Mouse (Mus musculus) embryonic facial prominence, embryonic 13.5 days (tissue): ENCODE results near the gene Ppp1r12a. TPM values are rescaled to one million over a fixed set of nuclear protein-coding genes. Genes with fewer than 3 reads are reported as not detected.
A peak's percentile ranks its signal among the peaks of the same experiment; 100 is the strongest.

ENCODE experiments used
- ATAC-seq: fragments of 200-750 bp; cut with Nextera tagmentation; 2 replicates; pipeline ENCODE4 v1.8.0; 2017; ENCODE audit warnings: low read depth; ENCODE audit not compliant: insufficient number of reproducible peaks, insufficient read depth, low FRiP score, low TSS enrichment
- H3K27ac ChIP-seq: fragments of 300-500 bp; sonication (generic); 2 replicates; pipeline ENCODE4 v1.5.1; 2015; ENCODE audit warnings: moderate library complexity, mild to moderate bottlenecking, inconsistent platforms
- H3K27me3 ChIP-seq: fragments of 300-500 bp; sonication (generic); 2 replicates; pipeline ENCODE4 v1.6.1; 2015; ENCODE audit warnings: mild to moderate bottlenecking, inconsistent platforms
- H3K36me3 ChIP-seq: fragments of 300-500 bp; sonication (generic); 2 replicates; pipeline ENCODE4 v1.6.1; 2015; ENCODE audit warnings: mild to moderate bottlenecking, inconsistent platforms
- H3K4me1 ChIP-seq: fragments of 300-500 bp; sonication (generic); 2 replicates; pipeline ENCODE4 v1.6.1; 2015; ENCODE audit warnings: inconsistent platforms
- H3K4me2 ChIP-seq: fragments of 300-500 bp; sonication (generic); 2 replicates; pipeline ENCODE4 v1.6.1; 2015; ENCODE audit warnings: moderate library complexity, mild to moderate bottlenecking, inconsistent platforms
- H3K4me3 ChIP-seq: fragments of 300-500 bp; sonication (generic); 2 replicates; pipeline ENCODE4 v1.5.1; 2015; ENCODE audit warnings: mild to moderate bottlenecking, inconsistent platforms
- H3K9ac ChIP-seq: fragments of 300-500 bp; sonication (generic); 2 replicates; pipeline ENCODE4 v1.6.1; 2015; ENCODE audit warnings: mild to moderate bottlenecking, inconsistent platforms
- H3K9me3 ChIP-seq: fragments of 300-500 bp; sonication (generic); 2 replicates; pipeline ENCODE4 v1.6.1; 2016; ENCODE audit warnings: inconsistent platforms
- WGBS: fragments of 180-500 bp; shearing (Covaris S2); methylation state at CpG from one replicate; pipeline ENCODE4 v1.1.7; 2015; ENCODE audit warnings: mixed read lengths; 5-methylcytosine and 5-hydroxymethylcytosine counted together
- polyA plus RNA-seq: library from polyadenylated mRNA; unstranded; fragments of >200 nt; fragmentation: Nextera tagmentation; extraction: Ambion mirVana; gene quantifications from 2 replicates; pipeline ENCODE4 v1.2.1, GENCODE M21; 2015

Ppp1r12a gene
- polyA plus RNA-seq, 1 experiment from 2014 or later, result 86.3 TPM

DNA sequence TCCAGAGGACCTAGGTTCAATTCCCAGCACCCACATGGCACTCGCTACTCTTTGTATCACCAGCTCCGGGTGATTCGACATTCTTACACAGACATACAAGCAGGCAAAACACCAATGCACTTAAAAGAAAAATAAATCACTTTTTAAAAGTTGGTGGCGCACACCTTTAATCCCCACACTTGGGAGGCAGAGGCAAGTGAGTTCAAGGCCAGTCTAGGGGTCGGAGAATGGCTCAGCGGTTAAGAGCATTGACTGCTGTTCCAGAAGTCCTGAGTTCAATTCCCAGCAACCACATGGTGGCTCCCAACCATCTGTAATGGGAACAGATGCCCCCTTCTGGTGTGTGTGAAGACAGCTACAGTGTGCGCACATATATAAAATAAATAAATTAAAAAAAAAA lies 153.2 kb downstream of the Ppp1r12a start:
- Histone ChIP-seq H3K9me3 (no peaks in the 10 kb centered on the region), H3K4me2 (no peak overlapping the region), H3K36me3 (no peaks in the 10 kb centered on the region), H3K9ac (no peak overlapping the region), H3K27ac (no peak overlapping the region), H3K4me1 (peaks cover 6% of the 10 kb centered on the region; the same call in 1 of the 2 replicates), H3K4me3 (no peak overlapping the region), H3K27me3 (no peaks in the 10 kb centered on the region)
- WGBS, result 96% methylated on average over 7 of the region's 7 CpGs
- no peak for ATAC-seq

DNA sequence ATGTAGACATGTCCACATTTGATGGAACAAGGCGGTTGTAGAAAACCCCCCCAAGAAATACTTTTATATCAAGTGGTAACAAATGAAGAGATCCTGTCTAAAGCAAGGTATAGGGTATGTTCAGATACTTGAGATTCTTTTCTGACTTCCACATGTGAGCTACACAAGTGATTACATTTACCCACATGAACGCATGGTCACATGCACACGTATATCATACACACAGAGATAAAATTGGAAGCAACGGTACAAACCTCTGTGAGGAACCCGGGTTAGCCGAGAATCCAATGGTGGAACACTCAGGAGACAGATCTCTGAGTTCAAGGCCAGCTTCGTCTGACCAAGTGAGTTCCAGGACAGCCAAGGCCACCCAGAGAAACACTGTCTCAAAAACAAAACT lies 166.4 kb downstream of the Ppp1r12a start:
- Histone ChIP-seq H3K9ac (no peak overlapping the region), H3K9me3 (no peaks in the 10 kb centered on the region), H3K4me3 (no peak overlapping the region), H3K27ac (no peak overlapping the region), H3K27me3 (peaks cover 22% of the 10 kb centered on the region), H3K4me1 (no peaks in the 10 kb centered on the region; the same call in 1 of the 2 replicates), H3K4me2 (no peak overlapping the region), H3K36me3 (no peaks in the 10 kb centered on the region)
- 89% methylated on average over 7 of the region's 7 CpGs for WGBS
- ATAC-seq, result no peak

DNA sequence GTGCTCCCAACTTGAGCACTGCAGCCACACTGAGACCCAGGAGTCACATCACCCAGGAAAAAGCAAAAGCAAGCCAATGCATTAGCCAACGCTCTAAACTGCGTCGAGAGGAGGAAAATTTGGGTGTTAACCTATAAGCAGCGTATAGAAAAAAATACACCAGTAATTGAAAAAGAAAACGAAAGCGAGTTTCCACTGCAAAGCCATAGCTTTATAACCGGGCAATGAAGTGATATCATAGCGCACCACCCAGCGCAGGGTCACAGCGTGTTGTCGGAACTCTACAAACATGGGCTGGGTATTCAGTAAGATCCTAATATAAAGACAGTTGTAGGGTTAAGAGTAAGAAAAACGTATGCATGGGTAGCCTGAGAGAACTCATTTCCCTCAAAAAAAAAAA lies 167.0 kb downstream of the Ppp1r12a start:
- no peak overlapping the region for H3K4me2 ChIP-seq
- H3K36me3 ChIP-seq, result no peaks in the 10 kb centered on the region
- H3K27ac ChIP-seq, result no peak overlapping the region
- peaks cover 3% of the 10 kb centered on the region; the same call in 1 of the 2 replicates for H3K4me1 ChIP-seq
- H3K9me3 ChIP-seq, result no peaks in the 10 kb centered on the region
- H3K4me3 ChIP-seq, result no peak overlapping the region
- ATAC-seq, result no peak
- H3K9ac ChIP-seq, result no peak overlapping the region
- H3K27me3 ChIP-seq, result peaks cover 22% of the 10 kb centered on the region
- 87% methylated on average over 12 of the region's 12 CpGs for WGBS

DNA sequence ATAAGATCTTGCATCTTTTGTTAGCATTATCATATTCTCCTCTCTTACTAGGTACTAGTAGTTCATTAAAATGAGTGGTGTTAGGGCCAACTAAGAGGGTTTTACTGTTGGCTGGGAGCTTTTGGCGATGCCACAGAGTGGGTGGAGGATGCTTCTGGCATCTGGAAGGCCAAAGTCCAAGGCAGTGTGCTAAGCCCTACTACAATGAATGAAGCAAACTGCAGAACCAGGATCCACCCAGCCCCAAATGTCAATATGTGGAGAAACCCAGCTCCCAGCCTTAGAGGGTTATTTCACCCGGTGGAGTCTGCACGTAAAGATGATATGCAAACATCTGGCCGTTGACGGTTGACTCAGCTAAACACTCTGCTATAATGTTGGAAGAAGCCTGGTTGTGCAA lies 167.8 kb downstream of the Ppp1r12a start:
- H3K27ac ChIP-seq, result no peak overlapping the region
- peaks cover 24% of the 10 kb centered on the region for H3K27me3 ChIP-seq
- no peaks in the 10 kb centered on the region for H3K36me3 ChIP-seq
- ATAC-seq, result no peak
- H3K4me2 ChIP-seq, result no peak overlapping the region
- no peaks in the 10 kb centered on the region for H3K9me3 ChIP-seq
- H3K4me1 ChIP-seq, result peaks cover 3% of the 10 kb centered on the region; the same call in 1 of the 2 replicates
- H3K4me3 ChIP-seq, result no peak overlapping the region
- 80% methylated on average over 5 of the region's 5 CpGs for WGBS
- no peak overlapping the region for H3K9ac ChIP-seq

DNA sequence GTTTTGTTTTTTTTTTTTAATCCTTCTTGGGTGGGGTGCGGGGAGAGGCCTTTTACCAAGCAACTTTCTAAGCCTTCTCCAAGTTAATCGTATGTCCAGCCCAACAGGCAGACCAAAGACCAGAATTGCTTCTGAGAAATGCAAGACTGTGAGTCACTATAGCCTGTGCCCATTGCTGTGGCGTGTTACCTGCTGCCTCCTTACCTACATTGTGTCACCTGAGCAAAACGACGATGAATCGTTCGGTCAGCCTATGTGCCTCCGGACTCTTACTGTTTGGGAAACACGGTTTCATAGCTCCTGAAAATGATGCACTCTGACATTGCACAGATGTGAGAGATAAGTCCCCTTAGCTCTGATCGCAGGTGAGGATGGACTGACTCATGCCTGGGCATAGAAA lies 169.0 kb downstream of the Ppp1r12a start:
- Histone ChIP-seq H3K36me3 (no peaks in the 10 kb centered on the region), H3K4me3 (peak overlapping the region; percentile 79), H3K4me2 (peak overlapping the region; percentile 92), H3K9ac (no peak overlapping the region), H3K4me1 (peaks cover 3% of the 10 kb centered on the region; the same call in 1 of the 2 replicates), H3K9me3 (no peaks in the 10 kb centered on the region), H3K27me3 (peaks cover 24% of the 10 kb centered on the region), H3K27ac (no peak overlapping the region)
- 5% methylated on average over 10 of the region's 10 CpGs for WGBS
- no peak for ATAC-seq

DNA sequence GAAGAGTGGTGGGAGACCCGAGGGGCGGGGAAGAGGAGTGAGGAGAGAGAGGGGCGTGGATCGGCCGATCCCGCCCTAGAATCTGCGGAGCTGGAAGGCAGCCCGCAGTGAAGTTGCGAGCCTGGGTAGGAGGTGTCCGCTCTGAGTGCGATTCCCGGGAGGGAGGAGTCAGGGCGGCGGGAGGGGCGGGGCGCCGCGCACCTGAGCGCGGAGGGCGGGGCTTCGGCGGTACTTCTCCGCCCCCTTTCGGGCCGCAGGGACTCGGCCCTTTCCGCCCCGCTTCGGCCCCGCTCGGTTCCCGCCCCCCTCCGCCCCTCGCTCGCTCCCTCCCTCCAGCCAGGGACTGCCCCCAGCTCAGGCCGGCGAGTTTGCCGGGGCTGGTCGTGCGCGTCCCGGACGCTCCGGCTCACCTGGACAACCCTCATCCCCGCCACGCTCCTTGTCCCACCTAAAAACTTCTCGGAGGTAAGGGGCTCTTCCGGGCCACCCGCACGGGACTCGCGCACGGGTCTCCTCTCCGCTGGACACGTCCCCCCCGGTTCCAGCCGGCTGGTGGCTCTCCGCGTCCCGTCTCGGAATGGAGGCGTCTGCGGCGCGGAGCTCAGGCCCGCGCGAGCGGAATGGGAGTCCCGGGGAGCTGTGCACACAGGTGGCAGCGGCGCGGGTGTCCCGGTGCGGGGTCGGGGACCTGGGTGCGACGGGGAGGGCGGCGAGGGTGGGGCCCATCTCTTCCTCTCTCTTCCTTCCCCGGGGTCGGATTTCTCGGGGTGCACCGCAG lies 170.0 kb downstream of the Ppp1r12a start, which contains the start of gene Pawr:
Gene Pawr, plus strand, starts transcription at position 338 of the 778 bp plus-strand sequence.
- under 1% methylated on average over 78 of the region's 85 CpGs for WGBS
- H3K27me3 ChIP-seq, result peaks cover 24% of the 10 kb centered on the region
- H3K4me1 ChIP-seq, result peaks cover 3% of the 10 kb centered on the region; the same call in 1 of the 2 replicates
- H3K36me3 ChIP-seq, result no peaks in the 10 kb centered on the region
- ATAC-seq, result peak; percentile 86
- H3K4me3 ChIP-seq, result peak within 1 kb of the TSS; percentile 79
- H3K9me3 ChIP-seq, result no peaks in the 10 kb centered on the region
- H3K27ac ChIP-seq, result peak within 1 kb of the TSS; percentile 79
- peak within 1 kb of the TSS; percentile 80 for H3K9ac ChIP-seq
- peak within 1 kb of the TSS; percentile 92 for H3K4me2 ChIP-seq

DNA sequence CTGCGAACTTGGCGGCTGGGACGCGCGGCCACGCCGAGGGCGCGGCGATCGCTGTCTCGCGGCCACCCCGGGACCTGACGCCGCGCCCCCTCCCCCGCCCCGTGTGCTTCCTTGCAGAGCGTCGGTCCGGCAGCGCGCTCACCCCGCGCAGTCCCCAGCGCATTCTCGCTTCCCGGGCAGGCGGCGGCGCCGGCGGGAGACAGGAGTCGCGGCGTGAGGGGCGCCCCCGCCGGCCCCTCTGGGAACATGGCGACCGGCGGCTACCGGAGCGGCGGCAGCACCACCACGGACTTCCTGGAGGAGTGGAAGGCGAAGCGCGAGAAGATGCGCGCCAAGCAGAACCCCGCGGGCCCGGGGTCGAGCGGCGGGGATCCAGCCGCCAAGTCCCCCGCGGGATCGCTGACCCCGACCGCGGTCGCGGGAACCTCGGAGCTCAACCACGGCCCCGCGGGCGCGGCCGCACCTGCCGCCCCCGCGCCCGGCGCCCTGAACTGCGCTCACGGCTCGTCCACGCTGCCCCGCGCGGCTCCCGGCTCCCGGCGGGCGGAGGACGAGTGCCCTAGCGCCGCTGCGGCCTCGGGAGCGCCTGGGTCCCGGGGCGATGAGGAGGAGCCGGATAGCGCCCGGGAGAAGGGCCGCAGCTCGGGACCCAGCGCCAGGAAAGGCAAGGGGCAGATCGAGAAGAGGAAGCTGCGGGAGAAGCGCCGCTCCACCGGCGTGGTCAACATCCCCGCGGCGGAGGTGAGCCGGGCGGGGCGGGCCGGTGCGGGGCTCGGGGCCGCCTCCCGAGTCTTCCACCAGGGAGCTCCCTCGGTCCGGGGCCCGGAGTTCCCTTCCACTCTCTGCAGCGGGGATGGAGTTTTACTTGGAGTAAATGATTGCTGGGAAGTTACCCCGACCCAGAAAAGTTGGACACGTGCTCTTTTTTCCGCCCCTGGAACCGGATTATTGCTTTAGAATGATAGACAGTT lies 170.9 kb downstream of the Ppp1r12a start:
- Histone ChIP-seq H3K4me1 (peaks cover 3% of the 10 kb centered on the region; the same call in 1 of the 2 replicates), H3K36me3 (no peaks in the 10 kb centered on the region), H3K27ac (peak overlapping the region; percentile 79), H3K27me3 (peaks cover 24% of the 10 kb centered on the region), H3K9me3 (no peaks in the 10 kb centered on the region), H3K4me2 (peak overlapping the region; percentile 92), H3K4me3 (peak overlapping the region; percentile 79), H3K9ac (peak overlapping the region; percentile 80)
- under 1% methylated on average over 118 of the region's 129 CpGs for WGBS
- peak; percentile 13 for ATAC-seq

DNA sequence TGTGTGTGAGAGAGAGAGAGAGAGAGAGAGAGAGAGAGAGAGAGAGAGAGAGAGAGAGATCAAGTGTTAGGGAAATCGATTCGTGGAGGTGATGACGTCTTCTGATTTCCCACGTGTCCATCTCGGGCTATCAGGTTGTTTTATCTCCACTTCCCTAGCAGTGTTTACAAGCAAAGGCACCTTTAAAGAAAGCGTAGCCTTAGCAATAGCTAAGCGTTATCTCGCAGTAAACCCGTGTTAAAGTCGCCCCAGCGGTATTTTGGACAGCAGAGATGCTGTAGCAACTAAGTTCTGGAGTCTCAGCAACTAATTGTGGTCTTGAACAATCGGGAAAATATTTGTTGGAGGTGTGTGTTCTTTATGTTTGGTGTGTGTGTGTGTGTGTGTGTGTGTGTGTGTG lies 171.6 kb downstream of the Ppp1r12a start:
- no peak for ATAC-seq
- Histone ChIP-seq H3K4me2 (peak overlapping the region; percentile 92), H3K4me1 (peaks cover 3% of the 10 kb centered on the region; the same call in 1 of the 2 replicates), H3K27me3 (peaks cover 24% of the 10 kb centered on the region), H3K4me3 (peak overlapping the region; percentile 79), H3K9ac (peak overlapping the region; percentile 46; the same call in 1 of the 2 replicates), H3K9me3 (no peaks in the 10 kb centered on the region), H3K36me3 (no peaks in the 10 kb centered on the region), H3K27ac (no peak overlapping the region)
- 4% methylated on average over 12 of the region's 12 CpGs for WGBS

Other genes with a start within 250 kb of the Ppp1r12a start
- 5.8 and 6.3 TPM in 2 replicates for gene Pawr, start 169.9 kb downstream of the Ppp1r12a start, polyA plus RNA-seq